Mouse (Mus musculus) C2C12 (cell line): ENCODE measurements around the gene Eps8.

Experiments
- CEBPB ChIP-seq: IDR thresholded peaks from one replicate; pipeline ENCODE4 v1.6.1; 2011; ENCODE audit warnings: low read depth, mild to moderate bottlenecking, control low read depth, moderate library complexity
- CTCF ChIP-seq: IDR thresholded peaks from one replicate; pipeline ENCODE4 v1.5.1; 2011; ENCODE audit not compliant: control insufficient read depth, insufficient read depth, insufficient read length
- FOSL1 ChIP-seq: IDR thresholded peaks from one replicate; pipeline ENCODE4 v1.8.0; 2011; ENCODE audit warnings: mild to moderate bottlenecking, low read length; ENCODE audit not compliant: poor library complexity, insufficient read depth, severe bottlenecking

DNA sequence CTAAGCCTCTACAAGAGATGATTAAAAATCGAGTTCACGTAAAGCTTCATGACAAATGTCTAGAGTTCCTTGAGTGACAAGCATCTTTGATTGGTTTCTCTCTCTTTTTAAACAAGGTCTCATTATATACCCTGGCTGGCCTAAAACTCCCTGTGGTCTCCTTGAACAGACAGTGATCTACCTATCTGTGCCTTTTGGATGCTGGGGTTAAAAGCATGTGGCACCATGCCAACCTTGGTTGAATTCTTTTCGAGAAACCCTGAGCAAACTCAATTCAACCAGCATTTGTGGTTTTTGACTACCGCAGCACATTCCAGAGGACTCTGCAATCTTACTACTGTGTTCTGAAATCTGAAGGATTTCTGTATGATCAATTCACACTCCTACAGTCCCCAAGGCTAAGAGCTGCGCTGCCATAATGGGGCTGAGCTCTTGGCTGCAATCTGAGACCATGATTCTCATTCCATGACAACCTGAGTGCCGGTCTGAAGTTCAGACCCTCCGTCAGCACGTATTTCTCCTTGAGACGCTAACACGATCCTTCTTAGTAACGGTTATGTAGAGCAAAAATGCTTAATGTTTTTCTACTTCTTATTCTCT lies 33.9 kb upstream of the Eps8 start:
- TF ChIP-seq CTCF (no peak), CEBPB (no peak), FOSL1 (no peak)
